Mouse (Mus musculus): Measurements from ENCODE around the gene Ect2l. TPM values are rescaled to one million over a fixed set of nuclear protein-coding genes. Genes with fewer than 3 reads are reported as not detected.

Gene Ect2l
- total RNA-seq, 2 experiments from 2014 or later = not detected

GRCm38 (mm10) chr10:18113473-18114093, 97.1 kb downstream of the Ect2l start:
- no peak for TF ChIP-seq CTCF (IDR thresholded peaks at IDR 0.05)
- intact Hi-C loops (cut with DNase I) = no loop called here
- Histone ChIP-seq H3K27ac (no peak overlapping the region), H3K4me3 (no peak overlapping the region)
- DNase-seq = no peak

DNA sequence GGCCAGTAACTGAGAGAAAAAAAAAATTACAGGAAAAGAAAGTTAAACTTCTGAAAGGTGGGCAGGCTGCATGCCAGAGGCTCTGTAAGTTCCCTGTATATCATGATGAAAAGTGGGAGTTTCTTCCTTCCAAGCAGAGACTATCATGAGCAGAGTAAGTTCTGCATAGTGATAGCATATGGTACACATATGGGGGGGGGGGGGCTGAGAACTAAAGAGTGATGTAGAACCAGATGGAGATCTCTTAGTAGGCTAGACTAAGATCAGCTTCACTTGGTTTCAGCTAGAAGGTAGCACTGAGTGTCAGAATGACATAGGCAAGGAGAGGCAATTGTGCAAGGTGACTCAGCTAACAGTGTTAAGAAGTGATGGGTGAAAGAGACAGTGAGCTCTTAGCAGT, 99.8 kb downstream of the Ect2l start:
- H3K27ac ChIP-seq = no peak overlapping the region
- no peak for DNase-seq
- intact Hi-C loops (cut with DNase I) = no loop called here

GRCm38 (mm10) chr10:18107471-18107870, 103.2 kb downstream of the Ect2l start:
- Histone ChIP-seq H3K4me3 (no peak overlapping the region), H3K27ac (no peak overlapping the region)
- peak; percentile 46; the same call in 1 of the 2 replicates for TF ChIP-seq CTCF (IDR thresholded peaks at IDR 0.05)
- intact Hi-C loops (cut with DNase I) = loop anchor here (10.0 kb wide), 1 partner anchor 87 kb away; no protein-coding TSS in a partner anchor
- no peak for DNase-seq

More for the DNA sequence above, 99.8 kb downstream of the Ect2l start:
- H3K4me3 ChIP-seq = no peak overlapping the region
- no peak for TF ChIP-seq CTCF (IDR thresholded peaks at IDR 0.05)

GRCm38 (mm10) chr10:18102166-18102565, 108.5 kb downstream of the Ect2l start:
- H3K27ac ChIP-seq = no peak overlapping the region
- no peak overlapping the region for H3K4me3 ChIP-seq
- intact Hi-C loops (cut with DNase I) = loop anchor here (1.0 to 10.0 kb wide), 2 partner anchors 47 to 93 kb away; partner anchors contain the start of gene Reps1
- TF ChIP-seq CTCF (IDR thresholded peaks at IDR 0.05) = peak; percentile 45
- peak; percentile 26 for DNase-seq

- no peak for TF ChIP-seq CTCF (IDR thresholded peaks at IDR 0.05)
- Histone ChIP-seq H3K27ac (no peak overlapping the region), H3K4me3 (no peak overlapping the region)
These were observed 120.0 kb downstream of the Ect2l start for GRCm38 (mm10) chr10:18090691-18091090.

GRCm38 (mm10) chr10:18082772-18083171, 127.9 kb downstream of the Ect2l start:
- Histone ChIP-seq H3K4me3 (no peak overlapping the region), H3K27ac (no peak overlapping the region)
- no peak for DNase-seq
- TF ChIP-seq CTCF (IDR thresholded peaks at IDR 0.05) = no peak
- intact Hi-C loops (cut with DNase I) = no loop called here

More at GRCm38 (mm10) chr10:18090691-18091090, 120.0 kb downstream of the Ect2l start:
- intact Hi-C loops (cut with DNase I) = no loop called here
- no peak for DNase-seq

- TF ChIP-seq CTCF (IDR thresholded peaks at IDR 0.05) = no peak
These were observed 129.2 kb downstream of the Ect2l start for GRCm38 (mm10) chr10:18081536-18081935.

More at GRCm38 (mm10) chr10:18081536-18081935, 129.2 kb downstream of the Ect2l start:
- DNase-seq = no peak
- intact Hi-C loops (cut with DNase I) = no loop called here
- H3K4me3 ChIP-seq = no peak overlapping the region
- no peak overlapping the region for H3K27ac ChIP-seq

Other genes starting within 250 kb of the Ect2l start
- 1 to 10 TPM; 2.1 to 3.2 TPM for gene Abracl, start 187.6 kb downstream of the Ect2l start, total RNA-seq (2021)
- 10 to 100 TPM; 22.8 to 25.3 TPM for gene Reps1, start 155.0 kb downstream of the Ect2l start, total RNA-seq (2021)
- gene Ccdc28a, start 24.1 kb upstream of the Ect2l start, total RNA-seq (2021) = 1 to 10 TPM; 7.6 to 9.1 TPM
- 1 to 10 TPM; 4.6 to 7.0 TPM for gene Nhsl1, start 108.1 kb upstream of the Ect2l start, total RNA-seq (2021)

All from gastrocnemius, adult 2 months (tissue).